Mouse (Mus musculus) hindbrain, embryonic 13.5 days (tissue): ENCODE data around the gene Mettl27. TPM values are rescaled to one million over a fixed set of nuclear protein-coding genes. Genes with fewer than 3 reads are reported as not detected.

ENCODE experiments used
- ATAC-seq: fragments of 200-750 bp; cut with Nextera tagmentation; 2 replicates; pipeline ENCODE4 v1.8.0; 2017; ENCODE audit warnings: moderate TSS enrichment; ENCODE audit not compliant: low FRiP score
- H3K27ac ChIP-seq: fragments of 300-500 bp; sonication (generic); 2 replicates; pipeline ENCODE4 v1.5.1; 2015; ENCODE audit warnings: inconsistent platforms, mild to moderate bottlenecking, moderate library complexity
- H3K27me3 ChIP-seq: fragments of 300-500 bp; sonication (generic); 2 replicates; pipeline ENCODE4 v1.6.1; 2015; ENCODE audit warnings: mild to moderate bottlenecking, inconsistent platforms
- H3K36me3 ChIP-seq: fragments of 300-500 bp; sonication (generic); 2 replicates; pipeline ENCODE4 v1.6.1; 2015; ENCODE audit warnings: mild to moderate bottlenecking, inconsistent platforms
- H3K4me1 ChIP-seq: fragments of 300-500 bp; sonication (generic); replicated peaks from 2 replicates; pipeline ENCODE4 v1.6.1; 2015; ENCODE audit warnings: inconsistent platforms
- H3K4me2 ChIP-seq: fragments of 300-500 bp; sonication (generic); 2 replicates; pipeline ENCODE4 v1.6.1; 2015; ENCODE audit warnings: inconsistent platforms, mild to moderate bottlenecking, moderate library complexity
- H3K4me3 ChIP-seq: fragments of 300-500 bp; sonication (generic); 2 replicates; pipeline ENCODE4 v1.5.1; 2015; ENCODE audit warnings: mild to moderate bottlenecking, inconsistent platforms
- H3K9ac ChIP-seq: fragments of 300-500 bp; sonication (generic); 2 replicates; pipeline ENCODE4 v1.6.1; 2015; ENCODE audit warnings: mild to moderate bottlenecking, inconsistent platforms
- H3K9me3 ChIP-seq: fragments of 300-500 bp; sonication (generic); 2 replicates; pipeline ENCODE4 v1.6.1; 2016; ENCODE audit warnings: inconsistent platforms
- WGBS: fragments of 180-500 bp; shearing (Covaris S2); methylation state at CpG from one replicate; pipeline ENCODE4 v1.1.7; 2015; 5-methylcytosine and 5-hydroxymethylcytosine counted together
- polyA plus RNA-seq: library from polyadenylated mRNA; unstranded; fragments of >200 nt; fragmentation: Nextera tagmentation; extraction: Ambion mirVana; gene quantifications from 2 replicates; pipeline ENCODE4 v1.2.1, GENCODE M21; 2015

Gene Mettl27
- polyA plus RNA-seq, 1 experiment from 2014 or later, result 5.4 TPM

GRCm38 (mm10) chr5:134945266-134945959 lies 13.2 kb downstream of the Mettl27 start:
- Histone ChIP-seq H3K4me2 (no peak overlapping the region), H3K27ac (no peak overlapping the region), H3K36me3 (no peaks in the 10 kb centered on the region), H3K27me3 (peaks cover 46% of the 10 kb centered on the region), H3K4me1 (peaks cover 12% of the 10 kb centered on the region; the same call in 1 of the 2 replicates), H3K9ac (no peak overlapping the region), H3K4me3 (no peak overlapping the region), H3K9me3 (no peaks in the 10 kb centered on the region)
- WGBS, result 50% methylated on average over 18 of the region's 19 CpGs
- no peak for ATAC-seq

GRCm38 (mm10) chr5:134946063-134946856 lies 14.1 kb downstream of the Mettl27 start:
- Histone ChIP-seq H3K27me3 (peaks cover 46% of the 10 kb centered on the region), H3K4me1 (peaks cover 12% of the 10 kb centered on the region; the same call in 1 of the 2 replicates), H3K9me3 (no peaks in the 10 kb centered on the region), H3K9ac (no peak overlapping the region), H3K4me2 (peak overlapping the region; percentile 20; the same call in 1 of the 2 replicates), H3K27ac (no peak overlapping the region), H3K36me3 (no peaks in the 10 kb centered on the region), H3K4me3 (0 out of 2 replicates have a peak overlapping the region, but pooled peaks have one; percentile 11)
- ATAC-seq, result no peak
- WGBS, result 17% methylated on average over 43 of the region's 43 CpGs

GRCm38 (mm10) chr5:134946857-134947255 lies 14.7 kb downstream of the Mettl27 start, which contains the start of gene Cldn4:
Cldn4 (minus strand) TSS chr5:134946934.
- Histone ChIP-seq H3K27ac (no peak within 1 kb of the TSS), H3K9ac (no peak within 1 kb of the TSS), H3K9me3 (no peaks in the 10 kb centered on the region), H3K4me3 (0 out of 2 replicates have a peak within 1 kb of the TSS, but pooled peaks have one; percentile 11), H3K36me3 (no peaks in the 10 kb centered on the region), H3K27me3 (peaks cover 50% of the 10 kb centered on the region), H3K4me1 (peaks cover 12% of the 10 kb centered on the region; the same call in 1 of the 2 replicates), H3K4me2 (peak within 1 kb of the TSS; percentile 20; the same call in 1 of the 2 replicates)
- ATAC-seq, result no peak
- WGBS, result 10% methylated on average over 11 of the region's 11 CpGs

DNA sequence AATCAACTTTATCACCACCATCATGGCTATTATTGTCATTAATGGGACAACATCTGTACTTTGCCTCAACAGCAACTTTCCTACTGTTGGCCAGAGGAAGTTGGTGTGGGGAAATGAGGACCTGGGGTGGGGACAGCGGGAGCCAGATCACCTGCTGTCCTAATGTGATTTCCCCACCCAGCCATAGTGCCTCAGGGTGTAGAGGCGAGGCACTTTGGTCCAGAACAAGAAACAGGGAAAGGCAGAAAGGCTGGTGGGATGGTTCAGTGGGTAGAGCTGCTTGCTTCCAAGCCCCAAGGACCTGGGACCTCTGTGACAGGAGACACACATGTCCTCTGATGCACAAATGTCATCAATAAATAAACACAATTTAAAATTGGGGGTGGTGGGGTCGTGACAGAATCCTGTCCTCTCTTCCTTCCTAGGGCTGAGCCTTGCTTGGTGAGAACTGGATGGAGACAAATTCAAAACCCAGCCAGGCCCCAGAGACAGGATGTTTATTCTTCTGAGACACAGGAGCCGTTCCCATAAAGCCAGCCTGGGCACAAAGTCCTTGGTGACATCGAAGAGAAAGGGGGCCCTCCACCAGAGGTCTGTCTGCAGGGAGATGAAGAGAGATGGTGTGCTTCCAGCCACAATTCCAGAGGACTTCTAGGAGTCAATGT lies 15.4 kb downstream of the Mettl27 start:
- peaks cover 12% of the 10 kb centered on the region; the same call in 1 of the 2 replicates for H3K4me1 ChIP-seq
- H3K36me3 ChIP-seq, result no peaks in the 10 kb centered on the region
- 74% methylated on average over 5 of the region's 5 CpGs for WGBS
- no peaks in the 10 kb centered on the region for H3K9me3 ChIP-seq
- H3K27ac ChIP-seq, result no peak overlapping the region
- no peak overlapping the region for H3K4me2 ChIP-seq
- H3K27me3 ChIP-seq, result peaks cover 50% of the 10 kb centered on the region
- H3K9ac ChIP-seq, result no peak overlapping the region
- ATAC-seq, result no peak
- no peak overlapping the region for H3K4me3 ChIP-seq

DNA sequence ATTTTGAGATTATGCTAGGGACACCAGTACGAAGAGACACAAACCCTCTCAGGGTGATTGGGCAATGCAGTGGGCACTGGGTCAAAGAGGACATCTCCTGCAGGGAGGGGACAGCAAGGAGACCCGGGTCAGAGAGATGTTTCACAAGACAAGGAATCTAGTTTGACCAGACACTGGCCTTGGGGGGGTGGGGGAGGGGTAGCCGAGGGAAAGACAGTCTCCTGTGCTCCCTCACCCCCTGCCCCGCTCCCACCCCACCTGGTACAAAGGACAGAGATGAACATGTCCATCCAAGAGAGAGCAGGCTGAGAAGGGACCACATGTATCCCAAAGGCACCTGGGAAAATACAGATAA lies 15.9 kb downstream of the Mettl27 start:
- peaks cover 12% of the 10 kb centered on the region; the same call in 1 of the 2 replicates for H3K4me1 ChIP-seq
- 67% methylated on average over 4 of the region's 4 CpGs for WGBS
- no peaks in the 10 kb centered on the region for H3K9me3 ChIP-seq
- H3K27me3 ChIP-seq, result peaks cover 50% of the 10 kb centered on the region
- H3K4me3 ChIP-seq, result no peak overlapping the region
- no peak overlapping the region for H3K9ac ChIP-seq
- H3K36me3 ChIP-seq, result no peaks in the 10 kb centered on the region
- no peak overlapping the region for H3K4me2 ChIP-seq
- H3K27ac ChIP-seq, result no peak overlapping the region
- no peak for ATAC-seq

DNA sequence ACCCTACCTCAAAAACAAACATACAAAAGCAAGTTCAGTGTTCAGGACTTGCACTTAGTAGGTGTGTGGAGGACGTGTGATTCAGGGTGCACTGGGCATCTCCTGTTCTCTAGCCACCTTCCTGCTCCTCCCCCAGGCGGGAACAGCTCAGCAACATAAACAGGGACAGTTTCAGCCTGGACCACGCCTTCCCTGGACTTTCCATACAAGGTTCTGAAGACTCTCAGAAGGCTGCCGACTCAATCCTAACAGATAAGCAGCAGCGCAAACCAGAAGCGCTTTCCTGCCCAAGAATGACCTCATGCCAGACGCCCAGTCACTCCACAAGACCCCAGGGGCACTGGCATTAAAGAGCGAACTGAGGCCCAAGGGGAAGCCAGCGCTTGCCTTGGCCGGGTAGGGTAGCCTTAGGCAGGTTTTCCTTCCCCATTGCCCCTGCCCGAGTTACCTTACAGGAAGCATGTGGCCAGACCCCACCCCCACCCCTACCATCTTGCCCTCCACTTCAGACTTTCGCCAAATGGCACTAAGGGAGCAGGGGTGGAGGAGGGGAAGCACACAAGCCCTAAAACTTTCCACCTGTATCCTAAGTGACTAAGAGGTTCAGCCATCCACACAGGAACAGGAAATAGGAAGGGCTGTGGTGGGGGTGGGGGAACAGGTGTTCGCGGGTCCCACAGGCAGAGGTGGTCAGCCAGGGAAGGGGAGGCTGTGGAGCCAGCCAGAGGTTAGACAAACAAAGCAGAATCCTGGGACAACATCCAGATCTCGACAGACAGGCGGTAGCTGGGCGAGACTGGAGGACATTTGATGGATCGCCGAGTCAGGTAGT lies 19.1 kb downstream of the Mettl27 start:
- Histone ChIP-seq H3K27me3 (peaks cover 24% of the 10 kb centered on the region), H3K4me1 (peaks cover 8% of the 10 kb centered on the region; the same call in 1 of the 2 replicates), H3K36me3 (no peaks in the 10 kb centered on the region), H3K9me3 (no peaks in the 10 kb centered on the region), H3K9ac (no peak overlapping the region), H3K4me2 (no peak overlapping the region), H3K4me3 (no peak overlapping the region), H3K27ac (no peak overlapping the region)
- ATAC-seq, result no peak
- 55% methylated on average over 19 of the region's 19 CpGs for WGBS

DNA sequence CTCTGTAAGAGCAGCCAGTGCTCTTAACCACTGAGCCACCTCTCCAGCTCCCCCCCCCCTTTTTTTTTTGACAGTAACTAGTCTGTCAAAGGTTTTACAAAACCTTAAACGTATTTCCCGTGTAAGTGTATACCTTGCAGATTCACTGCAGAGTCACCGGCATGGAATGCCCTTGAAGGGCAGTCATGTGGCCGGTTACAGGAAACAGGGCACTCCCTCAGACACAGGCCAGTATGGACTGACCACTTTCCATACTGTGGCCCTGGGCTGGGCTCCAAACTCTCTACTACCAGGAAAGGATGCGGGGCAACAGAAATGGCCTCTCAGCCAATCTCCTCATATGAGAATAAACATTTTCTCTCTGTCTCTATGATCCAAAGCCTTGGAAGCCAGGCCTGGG lies 23.3 kb downstream of the Mettl27 start:
- no peak overlapping the region for H3K27ac ChIP-seq
- H3K4me1 ChIP-seq, result no peaks in the 10 kb centered on the region
- 78% methylated on average over 5 of the region's 5 CpGs for WGBS
- H3K36me3 ChIP-seq, result no peaks in the 10 kb centered on the region
- ATAC-seq, result no peak
- H3K4me2 ChIP-seq, result no peak overlapping the region
- 0 out of 2 replicates have a peak, but pooled peaks cover 3% of the 10 kb centered on the region for H3K27me3 ChIP-seq
- H3K9me3 ChIP-seq, result no peaks in the 10 kb centered on the region
- H3K9ac ChIP-seq, result no peak overlapping the region
- H3K4me3 ChIP-seq, result no peak overlapping the region

DNA sequence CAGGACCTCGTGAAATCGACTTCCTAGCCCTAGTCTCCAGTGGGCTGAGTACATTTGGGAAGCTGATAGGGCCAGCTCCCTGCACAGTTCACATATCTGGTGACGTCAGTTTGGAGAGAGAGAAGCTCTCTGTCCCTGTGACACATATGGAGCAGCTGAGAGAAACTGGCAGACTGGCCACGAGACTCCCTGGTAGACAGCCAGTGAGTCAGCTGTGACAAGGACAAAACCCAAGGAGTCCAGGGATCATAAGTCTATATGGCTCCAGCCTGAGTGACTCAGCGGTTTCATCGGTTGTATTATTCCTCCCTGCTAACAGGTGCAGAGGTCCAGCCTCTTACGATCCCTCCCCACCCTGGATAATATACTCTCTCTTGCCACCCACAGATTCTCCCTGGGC lies 26.9 kb downstream of the Mettl27 start:
- no peaks in the 10 kb centered on the region for H3K4me1 ChIP-seq
- no peak overlapping the region for H3K4me3 ChIP-seq
- H3K9ac ChIP-seq, result no peak overlapping the region
- no peak overlapping the region for H3K27ac ChIP-seq
- ATAC-seq, result no peak
- no peaks in the 10 kb centered on the region for H3K9me3 ChIP-seq
- 84% methylated on average over 7 of the region's 7 CpGs for WGBS
- H3K4me2 ChIP-seq, result no peak overlapping the region
- 0 out of 2 replicates have a peak, but pooled peaks cover under 1% of the 10 kb centered on the region for H3K27me3 ChIP-seq
- no peaks in the 10 kb centered on the region for H3K36me3 ChIP-seq

DNA sequence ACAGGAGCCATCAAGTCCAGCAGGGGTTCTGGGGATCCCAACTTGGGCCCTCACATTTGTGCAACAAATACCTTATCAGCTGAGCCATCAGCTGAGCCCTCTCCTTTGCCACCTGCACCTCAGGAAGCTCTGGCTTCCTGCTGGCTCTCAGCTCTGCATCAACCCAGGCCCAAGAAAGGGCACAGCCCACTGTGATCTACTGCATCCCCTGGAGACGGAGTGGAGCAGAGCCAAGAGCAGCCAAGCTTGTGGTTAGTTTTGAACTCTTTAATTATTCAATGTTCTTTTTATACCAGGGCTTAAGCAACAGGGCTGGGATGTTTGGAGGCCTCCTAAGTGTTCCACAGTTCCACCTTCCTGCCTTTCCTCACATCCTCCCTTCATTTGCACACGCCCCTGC lies 28.3 kb downstream of the Mettl27 start:
- Histone ChIP-seq H3K27ac (no peak overlapping the region), H3K4me2 (no peak overlapping the region), H3K4me3 (no peak overlapping the region), H3K4me1 (no peaks in the 10 kb centered on the region), H3K36me3 (no peaks in the 10 kb centered on the region), H3K9me3 (no peaks in the 10 kb centered on the region), H3K27me3 (0 out of 2 replicates have a peak, but pooled peaks cover 3% of the 10 kb centered on the region), H3K9ac (no peak overlapping the region)
- 82% methylated on average over 2 of the region's 2 CpGs for WGBS
- ATAC-seq, result no peak

GRCm38 (mm10) chr5:134961519-134961918 lies 29.4 kb downstream of the Mettl27 start:
- Histone ChIP-seq H3K9me3 (no peaks in the 10 kb centered on the region), H3K9ac (no peak overlapping the region), H3K4me3 (no peak overlapping the region), H3K36me3 (no peaks in the 10 kb centered on the region), H3K4me2 (no peak overlapping the region), H3K4me1 (peaks cover 9% of the 10 kb centered on the region), H3K27ac (no peak overlapping the region), H3K27me3 (peaks cover 11% of the 10 kb centered on the region; the same call in 1 of the 2 replicates)
- 96% methylated on average over 2 of the region's 2 CpGs for WGBS
- ATAC-seq, result no peak

GRCm38 (mm10) chr5:134963546-134963945 lies 31.4 kb downstream of the Mettl27 start:
- Histone ChIP-seq H3K36me3 (no peaks in the 10 kb centered on the region), H3K4me2 (no peak overlapping the region), H3K27ac (no peak overlapping the region), H3K4me3 (no peak overlapping the region), H3K27me3 (peaks cover 26% of the 10 kb centered on the region; the same call in 1 of the 2 replicates), H3K9me3 (no peaks in the 10 kb centered on the region), H3K4me1 (peaks cover 12% of the 10 kb centered on the region), H3K9ac (no peak overlapping the region)
- no peak for ATAC-seq
- WGBS, result 29% methylated on average over 5 of the region's 5 CpGs
